Mouse (Mus musculus) cerebellum, adult 2 months (tissue): ENCODE measurements around the gene Hdac4. TPM values are rescaled to one million over a fixed set of nuclear protein-coding genes. Genes with fewer than 3 reads are reported as not detected.

ENCODE experiments used
- DNase-seq, 2 experiments: peaks; one replicate each; pipeline ENCODE4 v3.0.0; 2021
- H3K27ac ChIP-seq: fragments of 200-500 bp; 2 replicates; pipeline ENCODE4 v1.5.1; 2012; ENCODE audit warnings: low read length, control low read depth, inconsistent platforms; ENCODE audit not compliant: insufficient read depth
- H3K27me3 ChIP-seq: fragments of 200-500 bp; 2 replicates; pipeline ENCODE4 v1.6.1; 2012; ENCODE audit warnings: inconsistent platforms, mild to moderate bottlenecking, low read length, moderate library complexity; ENCODE audit not compliant: control insufficient read depth, insufficient read depth
- H3K4me1 ChIP-seq: fragments of 200-500 bp; 2 replicates; pipeline ENCODE4 v1.6.1; 2011; ENCODE audit warnings: low read length; ENCODE audit not compliant: control insufficient read depth, insufficient read depth
- H3K4me3 ChIP-seq: fragments of 200-500 bp; replicated peaks from 2 replicates; pipeline ENCODE3; 2011; ENCODE audit warnings: mild to moderate bottlenecking, low read depth, low read length, control low read depth; ENCODE audit not compliant: insufficient read depth
- CTCF ChIP-seq: fragments of 200-500 bp; IDR thresholded peaks from 2 replicates; pipeline ENCODE4 v1.5.1; 2011; ENCODE audit warnings: low read depth, mild to moderate bottlenecking, control low read depth, low read length, moderate library complexity, borderline replicate concordance; ENCODE audit not compliant: insufficient read depth
- POLR2A ChIP-seq: fragments of 200-500 bp; IDR thresholded peaks from 2 replicates; pipeline ENCODE4 v1.6.1; 2011; ENCODE audit warnings: low read length, control low read depth, borderline replicate concordance; ENCODE audit not compliant: insufficient read depth
- WGBS: fragments of 180-500 bp; shearing (Covaris S2); methylation state at CpG from one replicate; pipeline ENCODE4 v1.1.7; 2018; 5-methylcytosine and 5-hydroxymethylcytosine counted together
- polyA plus RNA-seq: library from polyadenylated mRNA; depleted of rRNA; stranded (reverse); fragments of >200 nt; gene quantifications from 2 replicates; pipeline ENCODE4 v1.2.3, GENCODE M21; 2012

The Hdac4 gene
- polyA plus RNA-seq, 1 experiment: 24.7 TPM

- H3K27me3 ChIP-seq: no peaks in the 10 kb centered on the region
- H3K4me1 ChIP-seq: peaks cover 15% of the 10 kb centered on the region
- H3K4me3 ChIP-seq: no peak overlapping the region
- no peak overlapping the region for H3K27ac ChIP-seq
- TF ChIP-seq POLR2A (no peak), CTCF (no peak)
- 75% methylated on average over 4 of the region's 4 CpGs for WGBS
- no peak for DNase-seq
Observed at GRCm38 (mm10) chr1:92052190-92052589, 143.3 kb downstream of the Hdac4 start.

- 93% methylated on average over 4 of the region's 4 CpGs for WGBS
- peaks cover 15% of the 10 kb centered on the region for H3K4me1 ChIP-seq
Observed at GRCm38 (mm10) chr1:92051489-92052062, 143.9 kb downstream of the Hdac4 start.

GRCm38 (mm10) chr1:92050992-92051391 lies 144.5 kb downstream of the Hdac4 start:
- Histone ChIP-seq H3K27me3 (no peaks in the 10 kb centered on the region), H3K4me3 (no peak overlapping the region), H3K27ac (no peak overlapping the region), H3K4me1 (peaks cover 15% of the 10 kb centered on the region)
- TF ChIP-seq CTCF (no peak), POLR2A (no peak)
- no peak for DNase-seq

More at GRCm38 (mm10) chr1:92051489-92052062, 143.9 kb downstream of the Hdac4 start:
- Histone ChIP-seq H3K27ac (no peak overlapping the region), H3K27me3 (no peaks in the 10 kb centered on the region), H3K4me3 (no peak overlapping the region)
- TF ChIP-seq POLR2A: no peak
- TF ChIP-seq CTCF: no peak
- DNase-seq: no peak

- no peak overlapping the region for H3K4me3 ChIP-seq
- 53% methylated on average over 3 of the region's 3 CpGs for WGBS
- no peaks in the 10 kb centered on the region for H3K27me3 ChIP-seq
- peaks cover 17% of the 10 kb centered on the region for H3K4me1 ChIP-seq
- TF ChIP-seq POLR2A: no peak
- TF ChIP-seq CTCF: no peak
- DNase-seq: no peak
- no peak overlapping the region for H3K27ac ChIP-seq
Observed at GRCm38 (mm10) chr1:92050566-92050965, 144.9 kb downstream of the Hdac4 start.

GRCm38 (mm10) chr1:92048415-92049354 lies 146.8 kb downstream of the Hdac4 start:
- H3K4me1 ChIP-seq: peaks cover 27% of the 10 kb centered on the region
- TF ChIP-seq CTCF (no peak), POLR2A (no peak)
- WGBS: 26% methylated on average over 4 of the region's 4 CpGs
- H3K27ac ChIP-seq: no peak overlapping the region
- H3K27me3 ChIP-seq: no peaks in the 10 kb centered on the region
- DNase-seq: peak in 1 of 2 experiments; percentile 24
- H3K4me3 ChIP-seq: no peak overlapping the region

- TF ChIP-seq POLR2A (no peak), CTCF (no peak)
- Histone ChIP-seq H3K27ac (no peak overlapping the region), H3K4me3 (no peak overlapping the region), H3K27me3 (no peaks in the 10 kb centered on the region), H3K4me1 (peaks cover 25% of the 10 kb centered on the region)
- WGBS: 96% methylated on average over 1 of the region's 1 CpGs
- DNase-seq: no peak
Observed at GRCm38 (mm10) chr1:92045671-92046070, 149.8 kb downstream of the Hdac4 start.

- no peak for TF ChIP-seq CTCF
- no peak for TF ChIP-seq POLR2A
- Histone ChIP-seq H3K4me1 (peaks cover 23% of the 10 kb centered on the region; the same call in 1 of the 2 replicates), H3K27me3 (no peaks in the 10 kb centered on the region), H3K4me3 (no peak overlapping the region), H3K27ac (no peak overlapping the region)
- 60% methylated on average over 3 of the region's 3 CpGs for WGBS
- DNase-seq: peak; percentile 40 to 51
Observed at GRCm38 (mm10) chr1:92044868-92045267, 150.6 kb downstream of the Hdac4 start.
